Mouse (Mus musculus) testis, adult 2 months (tissue): ENCODE results near the gene Grm7. TPM values are rescaled to one million over a fixed set of nuclear protein-coding genes. Genes with fewer than 3 reads are reported as not detected.

Experiments
- H3K27ac ChIP-seq: fragments of 200-500 bp; 2 replicates; pipeline ENCODE4 v1.5.1; 2012; ENCODE audit warnings: low read depth, low read length; ENCODE audit not compliant: control insufficient read depth, insufficient read depth
- H3K27me3 ChIP-seq: fragments of 200-500 bp; 2 replicates; pipeline ENCODE4 v1.6.1; 2012; ENCODE audit warnings: mild to moderate bottlenecking, low read length, moderate library complexity; ENCODE audit not compliant: control insufficient read depth, insufficient read depth
- H3K36me3 ChIP-seq: fragments of 200-500 bp; 2 replicates; pipeline ENCODE4 v1.6.1; 2012; ENCODE audit warnings: mild to moderate bottlenecking, low read length; ENCODE audit not compliant: control insufficient read depth, insufficient read depth
- H3K4me1 ChIP-seq: fragments of 200-500 bp; 2 replicates; pipeline ENCODE4 v1.6.1; 2012; ENCODE audit warnings: low read length; ENCODE audit not compliant: control insufficient read depth, insufficient read depth
- H3K4me3 ChIP-seq: fragments of 200-500 bp; 2 replicates; pipeline ENCODE4 v1.5.1; 2012; ENCODE audit warnings: low read depth, mild to moderate bottlenecking, low read length, moderate library complexity, mixed read lengths; ENCODE audit not compliant: control insufficient read depth
- CTCF ChIP-seq: fragments of 200-500 bp; IDR thresholded peaks from 2 replicates; pipeline ENCODE4 v1.5.1; 2012; ENCODE audit warnings: low read depth, mild to moderate bottlenecking, inconsistent platforms, low read length, moderate library complexity; ENCODE audit not compliant: control insufficient read depth, insufficient read depth, insufficient replicate concordance
- POLR2A ChIP-seq: fragments of 200-500 bp; IDR thresholded peaks from 2 replicates; pipeline ENCODE4 v1.6.1; 2012; ENCODE audit warnings: low read depth, mild to moderate bottlenecking, inconsistent platforms, low read length, moderate library complexity; ENCODE audit not compliant: control insufficient read depth
- polyA plus RNA-seq: library from polyadenylated mRNA; depleted of rRNA; stranded (reverse); fragments of >200 nt; gene quantifications from 2 replicates; pipeline ENCODE4 v1.2.3, GENCODE M21; 2012

Gene Grm7
- polyA plus RNA-seq, 1 experiment: 0.58 TPM

DNA sequence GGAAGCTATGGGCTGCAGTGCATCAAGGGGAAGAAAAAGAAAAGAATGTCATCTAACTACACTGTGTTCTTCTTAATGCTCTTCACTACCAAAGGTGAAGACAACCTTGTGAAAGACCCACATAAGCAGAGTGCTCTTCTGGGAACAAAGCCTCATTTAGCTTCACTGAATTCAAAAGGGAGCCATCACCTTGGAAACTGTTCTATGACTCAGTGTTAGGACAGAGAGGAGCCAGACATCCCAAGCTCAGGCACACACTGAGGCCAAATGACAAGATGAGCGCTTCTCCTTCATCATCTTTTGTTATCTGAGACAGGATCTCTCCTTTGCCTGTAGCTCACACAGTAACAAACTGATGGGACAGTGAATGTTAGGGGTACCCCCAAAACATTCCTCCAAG is 45.6 kb downstream of the Grm7 start:
- Histone ChIP-seq H3K4me1 (no peaks in the 10 kb centered on the region), H3K4me3 (no peak overlapping the region), H3K27me3 (no peaks in the 10 kb centered on the region), H3K36me3 (no peaks in the 10 kb centered on the region), H3K27ac (no peak overlapping the region)
- TF ChIP-seq POLR2A: no peak
- TF ChIP-seq CTCF: no peak

DNA sequence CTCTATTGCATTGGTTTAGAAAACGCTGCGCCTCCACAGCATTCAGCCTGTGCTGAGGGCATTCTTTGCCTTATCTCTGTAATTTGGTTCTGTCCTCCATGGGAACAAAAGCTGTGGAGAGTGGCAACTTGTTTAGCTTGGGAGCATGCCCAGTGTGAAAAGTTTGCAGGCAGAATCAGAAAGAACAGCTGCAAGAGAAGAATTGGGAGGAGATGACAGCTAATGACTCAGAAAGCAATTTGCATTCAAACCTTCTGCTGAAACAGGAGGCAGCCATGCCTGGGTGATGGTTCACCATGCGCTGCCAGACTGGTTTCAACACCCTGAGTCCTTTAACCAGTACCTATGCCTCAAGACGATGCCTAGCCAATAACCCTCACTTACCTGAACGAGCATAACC is 64.4 kb downstream of the Grm7 start:
- H3K4me1 ChIP-seq: no peaks in the 10 kb centered on the region
- no peak overlapping the region for H3K4me3 ChIP-seq
- H3K27ac ChIP-seq: no peak overlapping the region
- no peaks in the 10 kb centered on the region for H3K27me3 ChIP-seq
- H3K36me3 ChIP-seq: no peaks in the 10 kb centered on the region
- no peak for TF ChIP-seq CTCF
- no peak for TF ChIP-seq POLR2A

- no peaks in the 10 kb centered on the region for H3K27me3 ChIP-seq
- no peaks in the 10 kb centered on the region for H3K4me1 ChIP-seq
- H3K27ac ChIP-seq: no peak overlapping the region
- TF ChIP-seq CTCF (no peak), POLR2A (no peak)
- no peaks in the 10 kb centered on the region for H3K36me3 ChIP-seq
- H3K4me3 ChIP-seq: no peak overlapping the region
These were observed 69.6 kb downstream of the Grm7 start for GRCm38 (mm10) chr6:110714943-110715342.

DNA sequence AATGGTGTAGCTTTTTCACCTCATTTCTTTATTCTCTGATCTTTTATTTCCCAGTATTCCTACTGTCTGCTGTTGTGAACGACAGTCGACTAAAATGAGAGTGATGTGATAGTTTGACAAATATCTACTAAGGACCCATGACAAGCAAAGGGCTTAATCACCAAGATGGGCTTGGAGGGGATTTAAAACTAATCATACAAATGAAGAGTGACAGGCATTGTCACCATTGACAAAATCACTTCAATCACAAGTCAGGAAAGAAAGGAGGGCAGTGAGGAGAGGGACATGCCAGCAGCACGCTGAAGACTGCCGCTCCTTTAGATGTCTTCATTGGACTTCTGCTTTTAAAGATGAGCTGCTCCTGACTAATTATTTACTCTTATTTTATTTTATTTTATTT is 78.0 kb downstream of the Grm7 start:
- TF ChIP-seq POLR2A (no peak), CTCF (no peak)
- Histone ChIP-seq H3K4me3 (no peak overlapping the region), H3K27ac (no peak overlapping the region)

DNA sequence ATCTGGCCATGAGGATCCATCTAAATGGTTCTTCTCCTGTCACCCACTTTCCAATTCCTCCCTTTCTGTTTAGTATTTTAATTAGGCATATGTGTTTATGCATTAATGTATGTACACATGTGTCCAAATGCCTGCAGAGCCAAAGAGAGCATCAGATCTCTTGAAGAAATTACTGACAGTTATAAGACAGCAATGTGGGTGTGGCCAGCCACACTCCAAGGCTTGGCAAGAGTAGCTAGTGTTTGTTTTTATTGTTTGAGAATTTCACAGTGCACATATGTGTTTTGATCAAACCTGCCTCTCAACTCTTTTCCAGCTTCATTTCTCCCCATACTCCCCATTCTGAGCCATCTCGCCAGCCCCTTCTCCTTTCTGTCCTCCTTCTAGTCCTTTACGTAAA is 88.5 kb downstream of the Grm7 start:
- Histone ChIP-seq H3K4me3 (no peak overlapping the region), H3K4me1 (no peaks in the 10 kb centered on the region), H3K27ac (no peak overlapping the region), H3K36me3 (no peaks in the 10 kb centered on the region), H3K27me3 (no peaks in the 10 kb centered on the region)
- TF ChIP-seq CTCF: no peak
- TF ChIP-seq POLR2A: no peak

More for the DNA sequence above, 78.0 kb downstream of the Grm7 start:
- Histone ChIP-seq H3K27me3 (no peaks in the 10 kb centered on the region), H3K36me3 (no peaks in the 10 kb centered on the region), H3K4me1 (no peaks in the 10 kb centered on the region)

GRCm38 (mm10) chr6:110743981-110744670 is 98.7 kb downstream of the Grm7 start:
- no peak overlapping the region for H3K4me3 ChIP-seq
- H3K27ac ChIP-seq: no peak overlapping the region
- H3K27me3 ChIP-seq: no peaks in the 10 kb centered on the region
- TF ChIP-seq POLR2A (no peak), CTCF (no peak)
- no peaks in the 10 kb centered on the region for H3K4me1 ChIP-seq
- H3K36me3 ChIP-seq: no peaks in the 10 kb centered on the region

DNA sequence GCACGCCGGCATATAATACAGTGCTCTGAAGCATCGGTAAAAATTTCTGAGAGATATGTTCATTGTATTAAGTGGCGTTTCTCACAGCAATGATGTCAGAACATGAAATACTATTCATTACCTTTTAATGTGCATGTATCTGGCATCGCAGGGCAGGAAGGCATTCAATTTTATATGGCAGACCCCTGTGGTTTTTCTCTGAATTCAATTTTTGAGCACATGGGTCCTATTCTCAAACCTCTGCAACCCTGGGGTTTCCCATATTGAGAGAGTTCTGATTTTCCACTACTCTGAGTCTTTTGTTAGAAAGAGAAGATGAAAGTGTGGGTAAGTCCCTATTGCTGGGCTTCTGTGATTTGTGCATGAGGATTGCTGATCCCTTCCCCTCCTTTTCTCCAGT is 110.5 kb downstream of the Grm7 start:
- TF ChIP-seq POLR2A (no peak), CTCF (no peak)
- H3K27ac ChIP-seq: no peak overlapping the region
- H3K4me1 ChIP-seq: no peaks in the 10 kb centered on the region
- no peaks in the 10 kb centered on the region for H3K36me3 ChIP-seq
- no peak overlapping the region for H3K4me3 ChIP-seq
- no peaks in the 10 kb centered on the region for H3K27me3 ChIP-seq

- TF ChIP-seq CTCF: no peak
- TF ChIP-seq POLR2A: no peak
- Histone ChIP-seq H3K4me3 (no peak overlapping the region), H3K27ac (no peak overlapping the region), H3K4me1 (no peaks in the 10 kb centered on the region), H3K36me3 (no peaks in the 10 kb centered on the region), H3K27me3 (no peaks in the 10 kb centered on the region)
These were observed 124.2 kb downstream of the Grm7 start for GRCm38 (mm10) chr6:110769588-110769987.

- TF ChIP-seq POLR2A (no peak), CTCF (no peak)
- Histone ChIP-seq H3K4me3 (no peak overlapping the region), H3K36me3 (no peaks in the 10 kb centered on the region), H3K27me3 (no peaks in the 10 kb centered on the region), H3K27ac (no peak overlapping the region), H3K4me1 (no peaks in the 10 kb centered on the region)
These were observed 127.3 kb downstream of the Grm7 start for GRCm38 (mm10) chr6:110772652-110773051.
